Mouse (Mus musculus) mature B cell (primary cell): Measurements from ENCODE around the gene Calcrl.
"Not testable (repeated sequence)": the region's sequence is repeated elsewhere in the genome, so short reads cannot be mapped to it uniquely, and the experiment has no call there.

Experiments
- in situ Hi-C: fragments of 300-500 bp; cut with MboI; formaldehyde crosslinking; loops from 2 replicates; pipeline ENCODE4 v1.14.3; 2019

The Calcrl gene

DNA sequence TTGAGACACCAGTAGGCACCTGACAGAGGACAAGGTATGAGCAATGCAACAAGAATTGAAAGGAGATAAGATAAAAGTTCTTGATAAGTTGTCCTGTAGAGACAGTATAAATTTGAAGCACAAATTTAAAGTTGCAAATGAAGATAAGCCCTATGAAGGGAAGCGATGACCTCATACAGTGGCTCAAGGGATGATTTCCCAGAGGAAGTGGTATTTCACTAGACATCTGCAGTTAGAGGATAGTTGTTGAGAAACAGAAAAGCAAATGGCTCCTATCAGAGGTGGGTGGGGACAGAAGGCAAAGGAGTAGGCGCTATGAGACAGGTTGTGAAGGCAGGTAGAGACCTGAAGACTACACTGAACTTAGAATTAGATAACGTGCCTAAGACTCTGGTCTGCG, 32.0 kb downstream of the Calcrl start:
- in situ Hi-C loops = no loop called here

DNA sequence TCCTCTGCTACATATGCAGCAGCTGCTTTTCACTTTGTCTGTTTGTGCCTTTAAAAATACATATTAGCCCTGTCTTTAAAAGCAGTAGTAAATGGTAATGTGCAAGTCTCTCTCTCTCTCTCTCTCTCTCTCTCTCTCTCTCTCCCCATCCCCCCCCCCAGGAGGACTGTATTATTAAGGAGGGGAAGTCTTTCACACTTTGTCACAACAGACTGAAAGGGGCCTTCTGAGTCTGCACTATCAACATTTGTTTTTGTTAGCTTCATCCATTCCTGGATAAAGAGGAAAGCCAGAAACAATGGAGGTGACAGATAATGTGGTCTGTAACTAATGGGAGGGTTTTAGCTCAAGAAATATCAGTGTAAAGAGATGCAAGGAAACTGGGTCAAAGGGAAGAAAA, 36.1 kb downstream of the Calcrl start:
- in situ Hi-C loops = no loop called here

DNA sequence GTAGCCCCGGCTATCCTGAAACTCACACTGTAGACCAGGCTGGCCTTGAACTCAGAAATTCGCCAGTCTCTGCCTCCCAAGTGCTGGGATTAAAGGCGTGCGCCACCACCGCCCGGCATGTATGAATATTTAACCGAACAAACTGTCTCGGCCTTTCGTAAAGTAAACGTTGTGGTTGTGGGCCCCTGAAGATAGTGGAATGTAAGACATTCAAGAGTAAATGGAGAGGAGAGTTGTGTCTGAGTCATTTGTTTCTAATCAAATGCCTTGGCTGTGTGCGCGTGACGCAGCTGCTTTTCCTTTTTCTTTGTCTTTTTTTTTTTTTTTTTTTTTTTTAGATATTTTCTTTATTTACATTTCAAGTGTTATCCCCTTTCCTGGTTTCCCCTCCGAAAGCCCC, 36.7 kb downstream of the Calcrl start:
- in situ Hi-C loops = not testable (repeated sequence)

DNA sequence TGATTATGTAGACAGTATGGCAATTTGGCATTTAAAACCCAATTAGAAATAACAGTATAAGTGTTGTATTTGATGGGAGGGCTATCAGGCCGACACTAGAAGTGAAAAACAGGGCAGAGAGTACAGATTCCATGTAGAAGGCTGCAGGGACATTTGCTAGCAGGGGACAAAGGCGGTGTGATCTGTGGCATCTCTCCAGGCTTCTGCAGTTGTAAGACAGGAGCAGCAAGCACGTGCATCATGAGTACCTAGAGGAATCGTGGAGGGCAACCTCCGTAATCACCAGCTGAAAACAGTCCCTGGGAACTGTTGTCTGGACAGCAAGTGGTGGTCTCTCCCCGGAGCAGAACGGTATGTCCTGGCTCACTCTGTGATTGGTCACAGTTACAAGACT, 37.2 kb downstream of the Calcrl start:
- in situ Hi-C loops = no loop called here

DNA sequence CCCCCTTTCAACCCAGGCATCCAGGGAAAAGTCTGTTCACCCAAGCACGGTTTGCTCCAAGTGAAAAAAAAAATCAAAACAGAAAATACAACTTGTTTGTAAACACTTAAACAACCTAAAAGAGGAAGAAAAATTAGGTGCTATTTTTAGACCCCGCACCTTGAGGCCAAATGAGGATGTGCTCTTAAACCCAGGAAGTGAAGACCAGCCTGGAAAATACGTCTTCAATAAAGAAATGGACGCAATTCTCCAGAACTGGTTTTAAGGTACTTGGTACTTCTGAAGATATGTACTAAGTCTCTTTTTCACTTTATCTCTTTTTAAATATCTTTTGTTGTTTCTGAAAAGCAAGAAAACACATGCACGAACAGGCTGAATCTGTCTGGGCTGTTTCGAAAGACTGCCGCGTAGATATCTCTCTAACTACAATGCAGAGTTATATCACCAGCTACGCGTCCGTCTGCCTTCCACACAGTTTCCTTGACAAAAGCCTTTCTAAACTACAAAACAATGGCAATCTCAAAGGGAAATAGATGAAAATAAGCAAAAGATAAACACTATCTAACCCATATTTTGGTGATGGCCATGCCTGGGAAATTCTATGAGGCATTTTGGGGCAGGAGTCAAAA, 37.7 kb downstream of the Calcrl start:
- in situ Hi-C loops = no loop called here

DNA sequence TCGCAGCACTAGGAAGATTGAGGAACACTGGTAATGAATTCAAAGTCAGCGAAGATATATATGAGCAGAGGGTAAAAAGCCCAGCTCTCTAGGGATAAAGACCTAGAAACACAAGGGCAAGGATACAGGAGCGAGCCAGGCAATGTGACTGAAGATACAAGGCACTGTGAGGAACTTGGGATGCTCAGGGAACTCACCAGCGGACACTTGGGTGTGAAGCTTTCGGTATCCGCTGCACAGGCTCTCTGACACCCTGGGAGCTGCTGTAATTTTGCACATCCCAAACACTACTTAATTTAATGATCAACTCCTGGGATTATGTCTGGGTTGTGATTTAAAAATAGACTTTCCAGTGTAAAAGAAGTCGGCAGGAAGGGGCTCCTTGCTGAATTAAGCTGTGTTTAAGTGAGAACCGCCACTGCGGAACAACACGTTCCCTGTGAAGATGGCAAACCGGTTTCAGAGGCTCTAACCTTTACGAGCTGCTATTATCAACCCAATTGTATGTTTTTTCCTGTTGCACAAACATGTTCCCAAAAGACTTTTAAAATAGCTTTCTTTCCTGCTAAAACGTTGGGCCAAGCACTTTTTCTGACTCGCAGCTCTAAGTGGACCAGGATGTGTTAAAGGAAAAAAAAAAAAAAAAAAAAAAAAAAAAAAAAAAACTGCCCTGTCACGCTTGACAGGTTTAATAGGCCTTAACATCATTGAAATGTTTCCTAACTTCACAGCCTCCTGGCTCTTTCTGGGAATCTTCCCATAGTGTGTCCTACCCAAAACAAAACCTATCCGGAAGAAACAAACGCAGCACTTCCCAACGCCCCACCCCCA, 38.4 kb downstream of the Calcrl start:
- in situ Hi-C loops = no loop called here

DNA sequence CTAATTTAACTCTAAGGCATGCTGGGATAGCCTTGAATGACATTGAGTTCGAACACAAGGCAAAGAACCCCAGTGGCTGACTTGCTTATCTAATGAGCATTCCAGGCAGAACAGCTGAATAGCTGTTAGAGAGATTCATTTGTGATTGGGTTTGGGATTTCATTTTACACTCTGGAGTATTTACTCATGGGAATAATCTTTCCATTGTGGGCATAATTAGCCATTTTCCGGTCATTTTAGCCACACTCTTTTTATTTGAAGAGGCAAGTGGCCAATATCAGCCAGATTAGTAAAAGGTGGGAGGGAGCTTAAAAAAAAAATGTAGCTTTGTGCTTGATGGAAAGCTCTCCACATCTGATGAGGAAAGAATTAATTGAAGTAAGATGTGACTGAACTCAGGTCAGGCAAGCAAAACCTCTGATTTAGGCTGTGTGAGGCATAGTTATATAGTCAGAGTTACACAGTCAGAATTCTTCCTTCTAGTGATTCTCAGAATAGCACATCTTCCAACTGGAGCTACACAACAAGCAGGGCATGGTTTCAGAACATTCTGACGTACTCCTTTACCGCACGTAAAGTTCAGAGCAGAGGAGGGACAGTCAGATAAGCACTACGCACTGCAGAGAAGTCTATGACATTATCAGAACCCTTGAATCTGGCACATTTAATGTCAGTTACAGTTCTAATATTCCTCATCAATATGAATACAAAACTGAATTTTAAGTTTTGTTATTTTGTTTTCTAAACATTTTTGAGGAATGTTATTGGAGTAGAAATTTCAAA, 40.1 kb downstream of the Calcrl start:
- in situ Hi-C loops = no loop called here

DNA sequence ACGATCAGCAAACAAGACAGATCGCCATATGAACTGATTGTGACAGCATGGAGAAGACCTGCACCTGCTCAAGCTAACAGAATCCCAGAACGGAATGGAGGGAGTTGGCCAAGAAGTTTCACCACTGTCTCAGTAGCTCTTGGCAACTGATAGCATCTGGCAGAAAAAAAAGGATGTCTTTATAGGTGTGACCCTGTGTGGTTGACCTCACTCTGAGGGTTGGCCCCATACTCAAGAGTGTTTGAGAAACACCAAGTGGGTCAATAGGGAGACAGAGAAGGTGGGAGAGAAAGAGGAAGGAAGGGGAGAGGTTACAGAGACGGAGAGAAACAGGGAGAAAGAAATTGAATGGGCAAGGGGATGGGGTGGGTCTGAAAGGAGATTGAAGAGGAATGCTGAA, 41.4 kb downstream of the Calcrl start:
- in situ Hi-C loops = no loop called here

DNA sequence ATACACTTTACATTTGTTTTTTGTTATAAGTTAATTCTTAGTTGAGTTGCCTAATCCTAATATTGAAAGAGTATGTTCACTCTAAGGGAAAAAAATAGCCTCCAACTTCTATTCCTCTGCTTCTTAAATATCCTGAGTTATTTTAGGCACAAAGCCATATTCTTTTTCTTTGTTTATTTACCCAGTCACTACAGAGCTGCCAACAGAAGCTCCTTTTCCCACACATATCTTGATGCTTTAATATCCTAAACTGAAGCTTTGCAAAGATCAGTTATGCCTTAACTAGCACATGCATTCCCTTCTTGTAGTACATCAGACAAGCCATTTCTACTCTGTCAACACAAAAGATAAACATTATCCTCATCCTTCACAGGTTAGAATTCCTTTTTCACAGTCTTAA, 42.7 kb downstream of the Calcrl start:
- in situ Hi-C loops = no loop called here

DNA sequence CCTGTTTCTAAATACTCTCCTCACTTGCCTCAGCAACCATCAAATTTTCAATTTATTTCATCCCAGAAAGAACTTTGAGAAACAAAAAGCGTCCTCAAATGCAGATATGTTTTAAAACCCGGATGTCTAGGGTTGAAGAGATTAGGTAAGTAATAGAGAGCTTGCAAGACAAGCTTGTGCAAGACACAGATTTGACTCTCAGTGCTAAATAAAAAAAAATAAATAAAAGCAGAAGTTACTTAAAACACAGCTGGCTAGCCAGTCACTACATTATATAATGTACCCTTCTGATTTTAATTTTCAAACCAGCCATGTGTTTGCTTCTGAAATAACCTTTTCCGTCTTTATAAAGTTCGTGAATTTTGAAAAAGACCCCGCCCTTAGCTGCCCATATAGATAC, 43.2 kb downstream of the Calcrl start:
- in situ Hi-C loops = no loop called here

DNA sequence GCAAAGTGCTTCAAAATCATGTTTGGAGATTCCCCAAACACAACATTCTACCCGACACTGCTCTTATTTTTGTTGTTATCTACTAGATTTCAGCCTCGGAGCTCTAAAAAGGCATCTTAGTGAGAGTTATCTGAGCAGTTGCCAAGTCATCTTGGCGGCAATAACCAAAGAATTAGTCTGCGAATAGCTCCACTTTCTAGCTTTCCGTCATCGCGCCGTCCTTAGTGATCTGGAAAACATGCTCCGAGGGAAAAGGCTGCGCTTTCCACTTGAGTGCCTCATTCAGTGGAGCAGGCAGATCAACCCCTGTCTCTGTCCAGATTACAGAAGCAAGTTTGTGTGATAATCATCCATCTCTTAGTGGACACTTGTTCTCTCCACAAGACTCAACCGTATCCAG, 44.4 kb downstream of the Calcrl start:
- in situ Hi-C loops = no loop called here

DNA sequence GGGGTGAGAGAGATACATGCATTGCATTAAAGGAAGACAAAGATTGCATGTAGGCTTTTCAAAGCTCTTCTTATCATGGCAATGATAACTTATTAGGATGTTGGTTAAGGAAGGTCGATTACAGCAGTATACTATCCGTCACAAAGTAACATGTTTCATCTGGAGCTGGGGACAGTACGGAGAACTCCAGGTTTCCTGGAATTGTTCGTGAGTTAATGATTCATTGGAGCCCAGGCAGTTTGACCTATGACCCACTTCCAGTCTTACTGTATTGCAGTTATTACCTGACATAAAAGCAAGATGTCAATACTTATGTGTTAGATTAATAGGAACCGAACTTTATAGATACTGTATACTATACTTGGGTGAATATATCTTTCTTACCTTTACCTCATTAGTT, 46.5 kb downstream of the Calcrl start:
- in situ Hi-C loops = no loop called here

DNA sequence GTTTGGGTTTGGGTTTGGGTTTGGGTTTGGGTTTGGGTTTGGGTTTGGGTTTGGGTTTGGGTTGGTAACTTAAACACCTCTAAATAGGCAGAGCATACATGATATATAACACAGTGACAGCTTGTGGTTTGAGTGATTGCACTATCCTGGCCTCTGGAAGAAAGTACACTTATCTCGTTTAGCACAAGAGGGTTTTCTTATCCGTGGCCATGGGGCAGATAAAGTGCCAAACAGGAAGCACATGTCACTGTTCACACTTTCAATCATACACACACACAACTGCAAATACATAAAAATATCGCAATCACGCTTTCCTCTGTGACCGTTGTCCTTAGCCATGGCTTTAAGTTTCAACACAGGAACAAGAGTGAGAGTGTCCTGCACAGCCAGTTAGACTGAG, 56.0 kb downstream of the Calcrl start:
- in situ Hi-C loops = no loop called here

DNA sequence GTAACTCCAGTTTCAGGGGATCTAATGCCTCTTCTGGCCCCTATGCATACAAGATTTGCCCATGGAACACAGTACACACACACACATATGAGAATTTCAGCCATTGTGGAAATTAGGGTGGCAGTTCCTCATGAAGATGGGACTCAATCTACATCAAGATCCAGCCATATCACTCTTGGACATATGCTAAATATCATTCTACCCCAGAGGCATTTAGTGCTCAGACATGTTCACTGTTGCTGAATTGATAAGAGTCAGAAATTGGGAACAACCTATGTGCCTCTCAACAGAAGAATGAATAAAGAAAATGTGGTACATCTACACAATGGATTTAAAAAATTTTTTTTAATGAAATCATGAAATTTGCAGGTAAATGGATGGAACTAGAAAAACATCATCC, 58.5 kb downstream of the Calcrl start:
- in situ Hi-C loops = no loop called here

DNA sequence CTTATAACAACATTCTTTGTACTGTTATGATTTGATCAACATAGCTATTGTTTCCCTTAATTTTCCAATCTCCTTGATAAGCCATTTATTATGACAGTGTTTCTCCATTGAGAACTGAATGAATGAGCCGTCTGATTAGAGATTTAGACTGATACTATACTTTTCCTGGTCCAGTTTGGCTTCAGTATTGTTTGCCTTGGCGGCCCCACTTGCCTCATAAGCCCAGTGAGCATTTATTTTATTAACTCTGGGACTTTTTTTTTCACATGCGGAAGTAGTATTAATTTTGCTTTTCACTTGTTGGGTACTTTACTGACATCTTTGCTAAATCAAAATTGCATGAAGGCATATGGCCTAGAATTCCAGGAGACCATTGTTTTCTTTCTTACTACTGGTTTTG, 59.9 kb downstream of the Calcrl start:
- in situ Hi-C loops = no loop called here

DNA sequence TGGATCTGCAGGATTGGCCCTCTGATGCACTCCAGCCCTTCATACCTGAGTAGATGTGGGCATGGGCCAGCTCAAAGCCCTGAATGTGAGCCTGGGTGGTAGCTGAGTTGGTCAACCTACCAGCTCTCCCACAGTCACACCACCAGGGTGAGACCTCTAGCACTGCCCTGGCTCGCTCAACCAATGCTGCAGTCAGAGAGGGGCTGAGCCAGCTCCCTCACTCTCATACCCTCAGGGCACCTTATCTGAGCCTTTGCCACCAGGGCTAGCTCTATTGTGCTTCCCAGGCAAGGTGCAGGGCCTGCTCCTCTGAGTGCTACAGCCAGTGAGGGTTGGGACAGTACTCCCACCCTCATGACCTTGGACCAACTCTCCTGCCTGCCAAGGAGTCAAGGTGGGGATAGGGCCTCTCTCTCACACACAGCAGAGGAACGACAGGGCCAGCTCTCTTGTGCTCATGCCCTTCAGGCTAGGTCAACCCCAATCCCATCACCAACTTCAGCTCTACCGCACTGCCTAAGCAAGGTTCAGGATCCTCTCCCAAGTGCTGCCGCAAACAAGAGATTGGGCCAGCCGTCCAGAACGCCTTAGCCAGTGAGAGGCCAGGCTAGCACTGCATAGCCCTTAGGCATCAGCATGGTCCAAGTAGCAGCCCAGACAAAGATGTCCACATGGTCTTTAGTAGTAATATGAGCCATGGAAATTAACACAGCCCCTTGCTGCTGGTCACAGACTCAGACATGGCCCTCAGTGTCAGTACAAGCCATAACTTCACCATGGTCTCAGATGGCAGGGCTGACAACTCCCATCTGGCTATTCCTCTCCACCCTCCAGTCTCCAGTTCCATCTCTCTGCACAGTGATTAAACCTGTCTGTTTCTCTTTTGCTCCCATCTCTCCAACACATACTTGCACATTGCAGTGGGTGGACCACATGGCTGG, 62.2 kb downstream of the Calcrl start:
- in situ Hi-C loops = no loop called here

DNA sequence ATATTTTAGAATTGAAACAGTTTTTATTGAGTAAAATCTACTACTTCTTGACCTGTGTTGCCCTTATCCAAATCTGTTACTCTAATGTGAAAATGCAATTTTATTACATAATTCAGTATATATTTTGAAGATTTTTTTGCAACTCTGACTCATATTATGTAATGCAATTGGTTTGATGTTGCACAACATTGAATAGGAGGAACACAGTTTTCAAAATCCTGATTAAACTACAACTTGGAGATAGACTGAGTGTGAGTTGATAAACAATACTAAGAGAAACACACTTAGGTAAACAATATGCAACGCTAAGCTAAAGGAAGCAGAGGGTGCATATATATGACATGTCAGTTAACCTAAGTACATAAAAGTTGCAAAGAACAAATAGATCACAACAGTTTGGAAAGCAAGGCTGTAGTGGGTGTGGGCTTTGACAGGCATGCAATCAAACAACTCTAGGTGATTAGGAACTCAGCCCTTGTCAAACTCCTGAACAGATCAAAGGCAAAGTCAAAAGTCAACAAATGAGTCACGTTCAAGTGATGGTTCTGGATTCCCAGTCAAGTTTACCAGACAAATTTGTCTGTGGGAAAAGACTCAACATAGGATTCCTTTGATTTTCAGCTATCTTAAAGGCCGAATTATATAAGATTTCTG, 66.4 kb downstream of the Calcrl start:
- in situ Hi-C loops = no loop called here

DNA sequence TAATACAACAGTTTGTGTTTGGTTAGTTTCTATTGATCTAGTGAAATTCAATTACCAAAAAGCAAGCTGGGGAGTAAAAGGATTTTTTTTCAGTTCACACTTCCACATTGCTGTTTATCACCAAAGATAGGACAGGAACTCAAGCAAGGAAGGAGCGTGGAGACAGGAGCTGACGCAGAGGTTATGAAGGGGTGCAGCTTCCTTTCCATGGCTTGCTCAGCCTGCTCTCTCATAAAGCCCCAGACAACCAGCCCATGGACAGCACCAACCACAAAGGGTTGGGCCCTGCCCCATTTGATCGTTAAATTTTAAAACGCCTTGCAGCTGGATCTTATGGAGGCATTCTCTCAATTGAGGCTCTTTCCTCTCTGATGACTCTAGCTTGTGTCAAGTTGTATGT, 69.9 kb downstream of the Calcrl start:
- in situ Hi-C loops = no loop called here

DNA sequence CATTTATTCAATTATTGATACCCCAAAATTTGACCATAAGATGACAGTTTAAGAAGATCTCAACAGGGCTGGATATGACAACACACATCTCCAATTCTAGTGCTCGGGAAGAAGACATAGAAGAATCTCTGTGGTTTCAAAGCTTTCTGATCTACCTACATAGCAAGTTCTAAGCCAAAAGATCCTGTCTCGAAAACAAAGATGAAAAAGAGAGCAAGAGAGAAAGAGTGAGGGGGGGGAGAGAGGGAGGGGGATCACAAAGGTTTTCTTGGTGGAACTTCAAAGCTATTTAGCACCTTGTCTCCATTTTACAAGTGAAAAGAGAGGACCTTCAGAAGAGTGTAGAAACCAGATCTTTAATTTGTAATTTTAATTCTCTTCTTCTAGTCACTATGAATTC, 77.8 kb downstream of the Calcrl start:
- in situ Hi-C loops = no loop called here

DNA sequence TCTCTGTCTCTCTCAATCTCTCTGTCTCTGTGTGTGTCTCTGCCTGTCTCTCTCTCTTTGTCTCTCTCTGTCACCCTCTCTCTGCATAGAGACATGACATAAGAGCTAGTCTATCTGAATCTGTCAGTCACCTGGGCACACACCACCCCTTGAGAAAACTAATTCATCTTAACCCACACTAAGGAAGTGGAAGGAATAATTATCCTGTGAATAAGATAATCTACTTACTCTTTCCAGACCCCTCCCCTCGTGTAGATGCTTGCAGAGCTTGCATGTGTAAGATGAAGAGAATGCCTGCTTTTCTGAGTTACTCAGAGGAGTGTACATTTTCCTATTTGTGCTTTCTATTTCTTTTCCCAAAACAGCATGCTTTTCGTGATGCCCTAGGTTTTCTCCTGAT, 81.5 kb downstream of the Calcrl start:
- in situ Hi-C loops = no loop called here

DNA sequence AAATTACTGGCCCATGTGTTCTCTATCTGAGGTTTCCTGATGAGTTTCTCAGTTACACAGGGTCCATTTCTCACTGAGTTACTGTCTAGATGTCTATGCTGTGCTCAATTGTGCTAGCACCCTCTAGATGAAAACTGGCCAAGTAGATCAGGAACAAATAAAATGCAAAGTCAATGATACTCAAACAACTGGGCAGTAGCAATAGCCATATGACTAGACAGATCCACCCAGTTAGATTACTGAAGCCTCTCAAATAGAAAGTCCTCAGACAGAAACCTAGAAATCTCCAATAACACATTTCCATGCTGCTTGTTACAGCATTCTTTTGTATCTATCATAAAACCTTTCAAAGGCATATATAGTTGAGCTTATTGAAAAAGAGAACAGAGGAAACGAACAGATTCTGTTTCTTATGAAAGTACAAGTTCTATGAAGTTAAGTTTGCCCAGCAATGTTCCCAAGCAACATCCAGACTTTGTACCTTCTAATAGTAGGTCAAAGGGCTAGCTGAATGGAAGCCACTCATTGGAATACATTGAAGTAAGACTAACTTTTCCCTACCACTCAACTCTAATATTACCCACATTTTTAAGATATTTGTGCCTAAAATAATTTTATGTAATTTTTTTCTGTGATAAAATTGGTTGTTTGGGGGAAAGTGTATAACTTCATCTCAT, 87.3 kb downstream of the Calcrl start:
- in situ Hi-C loops = no loop called here
